Mouse (Mus musculus) myocyte (in vitro differentiated cells): ENCODE results near the gene Tln2. TPM values are rescaled to one million over a fixed set of nuclear protein-coding genes. Genes with fewer than 3 reads are reported as not detected.

Source experiments
- H3K27me3 ChIP-seq: one replicate; pipeline ENCODE4 v1.6.1; 2011; ENCODE audit not compliant: control insufficient read depth, insufficient read depth, insufficient read length
- H3K36me3 ChIP-seq: one replicate; pipeline ENCODE4 v1.6.1; 2011; ENCODE audit not compliant: control insufficient read depth, insufficient read depth
- H3K4me2 ChIP-seq: one replicate; pipeline ENCODE4 v1.6.1; 2011; ENCODE audit warnings: low read depth, control low read depth
- H3K4me3 ChIP-seq: one replicate; pipeline ENCODE4 v1.5.1; 2011; ENCODE audit warnings: mild to moderate bottlenecking, control low read depth, moderate library complexity
- H3K79me2 ChIP-seq: one replicate; pipeline ENCODE4 v1.6.1; 2011; ENCODE audit not compliant: control insufficient read depth, insufficient read depth
- H3ac ChIP-seq: one replicate; pipeline ENCODE4 v1.6.1; 2011; ENCODE audit not compliant: control insufficient read depth, insufficient read length
- CEBPB ChIP-seq: IDR thresholded peaks from 2 replicates; pipeline ENCODE4 v1.6.1; 2011; ENCODE audit warnings: mild to moderate bottlenecking, moderate library complexity; ENCODE audit not compliant: poor library complexity, insufficient read depth, severe bottlenecking
- E2F4 ChIP-seq: IDR thresholded peaks from one replicate; pipeline ENCODE4 v1.6.1; 2011; ENCODE audit warnings: mild to moderate bottlenecking, control low read depth, moderate library complexity; ENCODE audit not compliant: insufficient read depth
- MAX ChIP-seq: IDR thresholded peaks from one replicate; pipeline ENCODE4 v1.6.1; 2011; ENCODE audit warnings: low read depth, mild to moderate bottlenecking, control low read depth
- MYOD1 ChIP-seq, 3 experiments: IDR thresholded peaks; one replicate each; pipeline ENCODE4 v1.6.1; 2011; ENCODE audit warnings: control low read depth in 2 of 3, low read depth in 2 of 3, mild to moderate bottlenecking in 2 of 3, moderate library complexity in 1 of 3; ENCODE audit not compliant: insufficient read length in 2 of 3, control insufficient read depth in 1 of 3
- MYOG ChIP-seq, 3 experiments: IDR thresholded peaks; one replicate each; pipeline ENCODE4 v1.6.1; 2011; ENCODE audit warnings: control low read depth in 2 of 3, low read depth in 2 of 3, mild to moderate bottlenecking in 2 of 3; ENCODE audit not compliant: insufficient read length in 2 of 3, control insufficient read depth in 1 of 3, insufficient read depth in 1 of 3
- POLR2A ChIP-seq: IDR thresholded peaks from one replicate; pipeline ENCODE4 v1.6.1; 2011; ENCODE audit warnings: low read depth, mild to moderate bottlenecking, control low read depth, moderate library complexity; ENCODE audit not compliant: insufficient read length
- POLR2AphosphoS2 ChIP-seq: IDR thresholded peaks from one replicate; pipeline ENCODE4 v1.6.1; 2011; ENCODE audit warnings: low read depth, control low read depth; ENCODE audit not compliant: insufficient read length
- REST ChIP-seq: IDR thresholded peaks from one replicate; pipeline ENCODE4 v1.6.1; 2011; ENCODE audit warnings: mild to moderate bottlenecking, control low read depth, moderate library complexity; ENCODE audit not compliant: insufficient read depth, insufficient read length
- SRF ChIP-seq: IDR thresholded peaks from one replicate; pipeline ENCODE4 v1.6.1; 2011; ENCODE audit warnings: low read depth; ENCODE audit not compliant: control insufficient read depth, insufficient read length
- TCF12 ChIP-seq: IDR thresholded peaks from one replicate; pipeline ENCODE4 v1.6.1; 2011; ENCODE audit warnings: mild to moderate bottlenecking, control low read depth; ENCODE audit not compliant: poor library complexity, insufficient read depth, severe bottlenecking
- TCF3 ChIP-seq: IDR thresholded peaks from one replicate; pipeline ENCODE4 v1.6.1; 2011; ENCODE audit warnings: low read depth, control low read depth; ENCODE audit not compliant: insufficient read length
- USF1 ChIP-seq: IDR thresholded peaks from one replicate; pipeline ENCODE4 v1.6.1; 2011; ENCODE audit warnings: low read depth, mild to moderate bottlenecking, control low read depth, moderate library complexity
- polyA plus RNA-seq: library from polyadenylated mRNA; unstranded; fragments of >200 nt; fragmentation: generic; extraction: Trizol; gene quantifications from one replicate; pipeline ENCODE4 v1.2.1, GENCODE M21; 2012; ENCODE audit warnings: missing spikeins

The Tln2 gene
- polyA plus RNA-seq, 1 experiment, result 28.6 TPM

DNA sequence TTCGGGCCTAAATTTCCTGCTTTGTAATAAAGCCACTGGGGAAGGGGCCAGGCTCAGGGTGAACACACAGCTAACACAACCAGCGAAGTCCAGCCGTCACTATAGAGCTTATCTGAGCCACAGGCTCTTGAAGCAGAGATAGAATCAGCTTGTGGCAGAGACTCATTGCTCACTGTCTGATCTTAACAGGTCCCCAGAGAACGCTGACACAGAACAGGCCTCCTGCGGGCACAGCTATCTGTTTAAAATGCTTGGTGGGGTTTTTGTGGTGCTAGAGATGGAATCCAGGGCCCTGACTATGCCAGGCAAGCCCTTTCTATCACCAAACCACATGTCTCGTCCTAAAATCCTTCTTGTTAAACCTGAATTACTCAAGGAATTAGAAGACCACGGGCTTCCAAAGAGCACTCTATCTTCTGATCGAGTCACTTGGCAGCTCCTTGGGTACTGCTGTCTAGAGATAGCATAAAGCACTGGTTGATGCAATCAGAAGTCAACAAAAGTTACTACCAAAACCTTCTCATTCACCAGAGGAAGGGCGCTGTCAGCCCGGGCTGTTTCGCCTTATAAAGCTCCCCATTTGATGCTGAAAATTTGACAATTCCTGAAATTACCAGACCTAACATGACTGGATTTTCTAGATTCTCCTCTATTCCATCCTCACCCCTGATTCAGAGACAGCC lies 95.9 kb downstream of the Tln2 start:
- no peak for TF ChIP-seq MAX
- TF ChIP-seq USF1, result no peak
- TF ChIP-seq MYOD1 (IDR thresholded peaks at IDR 0.05; ENCODE audit: control insufficient read depth in 1 of 3, insufficient read length in 2 of 3, low read depth in 2 of 3), result peak in 1 of 3 experiments; percentile 18
- TF ChIP-seq CEBPB, result peak; percentile 94
- peak; percentile 61 for TF ChIP-seq TCF12
- TF ChIP-seq E2F4, result no peak
- no peak for TF ChIP-seq POLR2AphosphoS2
- TF ChIP-seq MYOG (IDR thresholded peaks at IDR 0.05; ENCODE audit: control insufficient read depth in 1 of 3, insufficient read depth in 1 of 3, insufficient read length in 2 of 3, low read depth in 2 of 3), result peak in 1 of 3 experiments; percentile 34
- TF ChIP-seq TCF3, result peak; percentile 18
- no peak for TF ChIP-seq POLR2A
- no peak for TF ChIP-seq SRF
- TF ChIP-seq REST, result no peak
- no peaks in the 10 kb centered on the region for H3K36me3 ChIP-seq
- H3ac ChIP-seq, result no peak overlapping the region
- H3K4me3 ChIP-seq, result no peak overlapping the region
- no peaks in the 10 kb centered on the region for H3K79me2 ChIP-seq
- no peaks in the 10 kb centered on the region for H3K27me3 ChIP-seq
- H3K4me2 ChIP-seq, result peak overlapping the region; percentile 62

DNA sequence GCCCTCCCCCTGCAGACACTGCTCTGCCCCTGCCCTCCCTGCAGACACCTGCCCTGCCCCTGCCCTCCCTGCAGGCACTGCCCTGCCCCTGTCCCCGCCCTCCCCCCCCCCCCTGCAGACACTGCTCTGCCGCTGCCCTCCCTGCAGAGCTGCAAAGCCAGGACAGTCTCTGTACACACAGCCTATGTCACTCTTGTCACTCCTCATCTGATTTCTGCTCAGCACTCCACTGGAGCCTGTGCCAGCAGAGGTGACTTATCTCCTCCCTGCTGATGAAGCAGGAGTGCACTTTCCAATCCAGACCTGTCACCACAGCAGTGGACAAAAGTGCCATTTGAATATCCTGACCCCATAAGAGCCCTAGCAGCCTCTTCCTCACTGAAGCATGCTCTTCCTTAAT lies 118.0 kb downstream of the Tln2 start:
- Histone ChIP-seq H3K4me2 (no peak overlapping the region), H3K27me3 (no peaks in the 10 kb centered on the region), H3ac (no peak overlapping the region), H3K79me2 (no peaks in the 10 kb centered on the region), H3K36me3 (no peaks in the 10 kb centered on the region), H3K4me3 (no peak overlapping the region)
- TF ChIP-seq SRF (no peak), POLR2AphosphoS2 (no peak), USF1 (no peak), REST (no peak), MYOG (IDR thresholded peaks at IDR 0.05; ENCODE audit: control insufficient read depth in 1 of 3, insufficient read depth in 1 of 3, insufficient read length in 2 of 3, low read depth in 2 of 3) (no peak), TCF3 (no peak), E2F4 (no peak), CEBPB (no peak), MYOD1 (IDR thresholded peaks at IDR 0.05; ENCODE audit: control insufficient read depth in 1 of 3, insufficient read length in 2 of 3, low read depth in 2 of 3) (no peak), POLR2A (no peak), MAX (no peak), TCF12 (no peak)

- no peak overlapping the region for H3ac ChIP-seq
- H3K4me2 ChIP-seq, result no peak overlapping the region
- no peaks in the 10 kb centered on the region for H3K36me3 ChIP-seq
- no peak for TF ChIP-seq MYOG (IDR thresholded peaks at IDR 0.05; ENCODE audit: control insufficient read depth in 1 of 3, insufficient read depth in 1 of 3, insufficient read length in 2 of 3, low read depth in 2 of 3)
- no peak for TF ChIP-seq CEBPB
- TF ChIP-seq TCF3, result no peak
- no peak for TF ChIP-seq POLR2AphosphoS2
- no peak for TF ChIP-seq REST
- no peak for TF ChIP-seq SRF
- TF ChIP-seq POLR2A, result no peak
- TF ChIP-seq USF1, result no peak
- TF ChIP-seq MYOD1 (IDR thresholded peaks at IDR 0.05; ENCODE audit: control insufficient read depth in 1 of 3, insufficient read length in 2 of 3, low read depth in 2 of 3), result no peak
- no peak for TF ChIP-seq MAX
- no peak for TF ChIP-seq TCF12
- TF ChIP-seq E2F4, result no peak
- H3K27me3 ChIP-seq, result no peaks in the 10 kb centered on the region
- H3K79me2 ChIP-seq, result no peaks in the 10 kb centered on the region
- no peak overlapping the region for H3K4me3 ChIP-seq
Measured at GRCm38 (mm10) chr9:67437511-67437910, 122.0 kb downstream of the Tln2 start.

- Histone ChIP-seq H3K4me3 (no peak overlapping the region), H3K27me3 (no peaks in the 10 kb centered on the region), H3K79me2 (no peaks in the 10 kb centered on the region), H3K4me2 (no peak overlapping the region), H3K36me3 (no peaks in the 10 kb centered on the region), H3ac (no peak overlapping the region)
- no peak for TF ChIP-seq POLR2A
- no peak for TF ChIP-seq MYOG (IDR thresholded peaks at IDR 0.05; ENCODE audit: control insufficient read depth in 1 of 3, insufficient read depth in 1 of 3, insufficient read length in 2 of 3, low read depth in 2 of 3)
- TF ChIP-seq E2F4, result no peak
- TF ChIP-seq TCF12, result no peak
- TF ChIP-seq MAX, result no peak
- no peak for TF ChIP-seq REST
- TF ChIP-seq CEBPB, result no peak
- no peak for TF ChIP-seq MYOD1 (IDR thresholded peaks at IDR 0.05; ENCODE audit: control insufficient read depth in 1 of 3, insufficient read length in 2 of 3, low read depth in 2 of 3)
- TF ChIP-seq USF1, result no peak
- TF ChIP-seq TCF3, result no peak
- no peak for TF ChIP-seq POLR2AphosphoS2
- no peak for TF ChIP-seq SRF
Measured at GRCm38 (mm10) chr9:67435333-67436154, 124.0 kb downstream of the Tln2 start.
